ENCODE assay signal across 7 mouse cellular contexts in the genomic region with DNA sequence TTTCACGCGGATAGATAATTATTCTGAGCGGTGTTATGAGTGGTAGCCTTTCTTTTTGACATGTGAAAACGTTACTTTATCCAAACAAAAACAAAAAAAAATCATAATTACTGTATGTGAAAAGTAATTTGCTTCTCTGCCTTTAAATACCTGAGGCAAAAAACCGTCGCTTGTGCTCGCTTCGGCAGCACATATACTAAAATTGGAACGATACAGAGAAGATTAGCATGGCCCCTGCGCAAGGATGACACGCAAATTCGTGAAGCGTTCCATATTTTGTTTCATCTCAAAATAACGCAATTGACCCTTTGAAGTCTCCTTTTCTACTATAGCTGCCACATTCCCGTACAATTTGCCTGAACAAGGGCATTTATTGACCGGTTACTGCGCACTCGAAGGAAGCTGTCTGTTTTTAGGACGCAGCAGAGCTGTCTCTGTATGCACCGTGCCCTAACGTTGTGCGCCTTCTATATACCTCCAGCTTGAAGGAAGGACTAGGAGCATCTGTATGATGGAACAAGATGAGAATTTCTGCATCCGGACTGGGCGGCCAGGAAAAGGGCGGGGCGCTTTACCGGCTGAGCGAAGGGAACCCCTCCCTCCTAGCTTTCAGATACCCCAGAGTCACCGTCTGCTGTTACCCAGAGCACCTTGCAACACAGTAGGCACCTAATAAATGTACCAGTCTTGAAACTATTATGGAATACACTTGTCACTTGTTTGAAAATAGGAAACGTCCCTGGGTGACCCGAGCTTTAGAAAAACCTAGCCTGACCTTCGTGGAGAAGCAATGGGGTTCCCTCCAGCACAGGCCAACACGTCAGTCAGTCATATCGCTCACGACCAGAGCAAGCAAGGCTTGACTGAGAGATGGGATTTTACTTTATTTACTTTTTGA. TPM values are rescaled to one million over a fixed set of nuclear protein-coding genes. Genes with fewer than 3 reads are reported as not detected.
DNase-seq lines count a peak whose midpoint lies in the region; ATAC-seq and TF ChIP-seq lines count a peak whose summit lies in the region.

No protein-coding gene starts in this region.

- no peak for TF ChIP-seq CTCF in gastrocnemius, adult 2 months (IDR thresholded peaks at IDR 0.05)

- peaks cover 7% of the 10 kb centered on the region; the same call in 1 of the 2 replicates for H3K36me3 ChIP-seq in intestine, embryonic 14.5 days (ENCODE audit: control insufficient read depth, insufficient read depth, low read length)
- peaks cover 35% of the 10 kb centered on the region for H3K36me3 ChIP-seq in megakaryocyte, embryonic 14.5 days (replicated peaks; ENCODE audit: low read length)

- H3K4me3 ChIP-seq in gastrocnemius, adult 2 months: peak overlapping the region; percentile 88
- H3K4me3 ChIP-seq in intestine, embryonic 14.5 days (ENCODE audit: low read depth, low read length): peak overlapping the region; percentile 77
- peak overlapping the region; percentile 97 for H3K4me3 ChIP-seq in megakaryocyte, embryonic 14.5 days (replicated peaks)

- ATAC-seq in intestine, embryonic 14.5 days (replicated peaks; ENCODE audit: low FRiP score, low TSS enrichment, low read depth): no peak

- H3K4me1 ChIP-seq in intestine, embryonic 14.5 days (replicated peaks; ENCODE audit: control insufficient read depth, insufficient read depth, low read length): peaks cover 44% of the 10 kb centered on the region
- H3K4me1 ChIP-seq in megakaryocyte, embryonic 14.5 days: peaks cover 81% of the 10 kb centered on the region

- H3K4me2 ChIP-seq in intestine, embryonic 14.5 days (ENCODE audit: low read length): peak overlapping the region; percentile 74

- WGBS in intestine, embryonic 14.5 days: 2% methylated on average over 35 of the region's 35 CpGs

- H3K9ac ChIP-seq in intestine, embryonic 14.5 days (ENCODE audit: low read length): peak overlapping the region; percentile 58

- peak overlapping the region; percentile 99 for H3K27ac ChIP-seq in gastrocnemius, adult 2 months
- peak overlapping the region; percentile 95 for H3K27ac ChIP-seq in intestine, embryonic 14.5 days (ENCODE audit: low read depth)

- DNase-seq in T-cell, adult 2 months (ENCODE audit: low spot score): peak; percentile 68
- peak; percentile 83 to 84 for DNase-seq in cerebellum, postnatal 25 days
- peak; percentile 75 for DNase-seq in gastrocnemius, adult 2 months
- DNase-seq in intestine, embryonic 14.5 days (ENCODE audit: low spot score): peak; percentile 86
- peak; percentile 52 to 81 for DNase-seq in left cerebral cortex, postnatal 10 days (ENCODE audit: extremely low spot score in 1 of 2, low spot score in 2 of 2)
- peak; percentile 51 for DNase-seq in right cerebral cortex, postnatal 4 days

- intact Hi-C loops in gastrocnemius, adult 2 months (cut with DNase I): loop anchor here (2.0 to 5.0 kb wide), 4 partner anchors 67 to 179 kb away; a partner anchor contains a TSS
- intact Hi-C loops in left cerebral cortex, postnatal 10 days (cut with DNase I): loop anchor here (5.0 to 10.0 kb wide), 3 partner anchors 52 to 259 kb away; a partner anchor contains a TSS

- no peaks in the 10 kb centered on the region for H3K27me3 ChIP-seq in intestine, embryonic 14.5 days (replicated peaks; ENCODE audit: control insufficient read depth, insufficient read depth, low read length)
- H3K27me3 ChIP-seq in megakaryocyte, embryonic 14.5 days (replicated peaks): no peaks in the 10 kb centered on the region

- H3K9me3 ChIP-seq in intestine, embryonic 14.5 days (ENCODE audit: control insufficient read depth, low read length): no peaks in the 10 kb centered on the region
- H3K9me3 ChIP-seq in megakaryocyte, embryonic 14.5 days: no peaks in the 10 kb centered on the region

RNA-seq across cellular contexts. Expression of a gene that starts 1.5 kb away (rescaled TPM):
- 10 to 100 TPM; 70.9 to 75.1 TPM for total RNA-seq in gastrocnemius, adult 2 months (2021)
- polyA plus RNA-seq in intestine, embryonic 14.5 days (2014; fragmentation: Nextera tagmentation; extraction: Ambion mirVana): 14.4 and 17.5 TPM in 2 replicates
- 100 to 1,000 TPM; 136 TPM for total RNA-seq in left cerebral cortex, postnatal 10 days (2021)
- polyA plus RNA-seq in megakaryocyte, embryonic 14.5 days (2012; ENCODE audit: insufficient read depth, low replicate concordance): 293 and 686 TPM in 2 replicates

RNA-seq across cellular contexts. Expression of a gene that starts 2.8 kb away (rescaled TPM):
- total RNA-seq in gastrocnemius, adult 2 months (2021): 1 to 10 TPM; 3.9 to 9.7 TPM
- polyA plus RNA-seq in intestine, embryonic 14.5 days (2014; fragmentation: Nextera tagmentation; extraction: Ambion mirVana): 320 and 368 TPM in 2 replicates
- total RNA-seq in left cerebral cortex, postnatal 10 days (2021): 10 to 100 TPM in 1 of 2 experiments, 1 to 10 TPM in 1; 8.9 to 12.4 TPM
- polyA plus RNA-seq in megakaryocyte, embryonic 14.5 days (2012; ENCODE audit: insufficient read depth, low replicate concordance): 1,011 and 1,303 TPM in 2 replicates

RNA-seq across cellular contexts. Expression of a gene that starts 10.7 kb away (rescaled TPM):
- 1 to 10 TPM; 6.7 to 7.2 TPM for total RNA-seq in gastrocnemius, adult 2 months (2021)
- 3.7 and 3.8 TPM in 2 replicates for polyA plus RNA-seq in intestine, embryonic 14.5 days (2014; fragmentation: Nextera tagmentation; extraction: Ambion mirVana)
- 1 to 10 TPM; 8.5 to 9.8 TPM for total RNA-seq in left cerebral cortex, postnatal 10 days (2021)
- polyA plus RNA-seq in megakaryocyte, embryonic 14.5 days (2012; ENCODE audit: insufficient read depth, low replicate concordance): 47.4 and 62.2 TPM in 2 replicates

RNA-seq across cellular contexts. Expression of a gene that starts 15.1 kb away (rescaled TPM):
- total RNA-seq in gastrocnemius, adult 2 months (2021): under 1 TPM; 0.25 to 0.28 TPM
- 0.23 and 0.28 TPM in 2 replicates for polyA plus RNA-seq in intestine, embryonic 14.5 days (2014; fragmentation: Nextera tagmentation; extraction: Ambion mirVana)
- under 1 TPM; 0.24 to 0.28 TPM for total RNA-seq in left cerebral cortex, postnatal 10 days (2021)
- not detected in 2 replicates for polyA plus RNA-seq in megakaryocyte, embryonic 14.5 days (2012; ENCODE audit: insufficient read depth, low replicate concordance)

RNA-seq across cellular contexts. Expression of a gene that starts 25.6 kb away (rescaled TPM):
- 10 to 100 TPM; 19.7 to 22.0 TPM for total RNA-seq in gastrocnemius, adult 2 months (2021)
- polyA plus RNA-seq in intestine, embryonic 14.5 days (2014; fragmentation: Nextera tagmentation; extraction: Ambion mirVana): 126 and 134 TPM in 2 replicates
- 10 to 100 TPM; 46.2 to 49.9 TPM for total RNA-seq in left cerebral cortex, postnatal 10 days (2021)
- 22.2 and 23.8 TPM in 2 replicates for polyA plus RNA-seq in megakaryocyte, embryonic 14.5 days (2012; ENCODE audit: insufficient read depth, low replicate concordance)
